Mouse (Mus musculus): Measurements from ENCODE around the gene Bbs9.

- TF ChIP-seq CTCF (conservative IDR thresholded peaks at IDR 0.05; ENCODE audit: insufficient read depth, insufficient read length, low read depth, low read length) (no peak), POLR2A (IDR thresholded peaks at IDR 0.05; ENCODE audit: low read depth, low read length) (no peak)
Observed at GRCm38 (mm10) chr9:22793698-22794097, 318.2 kb downstream of the Bbs9 start.
